Mouse (Mus musculus): ENCODE measurements at regions not wholly inside any gene's neighbourhood (a gene's known extent, or its start where the extent isn't known, plus 50 kb on each side); places are given as distances from the start of the nearest gene placed in this dataset.

DNA sequence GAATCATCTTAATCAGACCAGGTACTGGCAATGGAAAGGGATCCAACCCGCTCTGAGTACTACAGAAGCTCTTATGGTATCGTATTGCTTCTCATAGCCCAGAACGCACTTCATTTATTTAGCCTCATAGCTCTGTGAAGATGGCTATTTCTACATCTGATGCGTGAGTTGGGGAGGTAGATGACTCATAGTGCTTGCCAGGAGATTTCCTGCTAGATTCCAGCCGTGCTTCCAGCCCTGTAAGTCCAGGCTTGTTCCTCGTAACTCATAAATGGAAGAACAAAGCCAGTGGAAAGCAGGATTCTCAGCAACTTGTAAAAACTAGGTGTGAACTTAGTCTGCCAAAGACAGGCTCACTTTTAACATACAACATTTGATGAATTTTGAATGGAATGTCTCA is 86.0 kb upstream of the Cnr1 start:
- TF ChIP-seq POLR2A (IDR thresholded peaks at IDR 0.05; ENCODE audit: extremely low read depth, insufficient read depth, low read length), result no peak
- no peak for TF ChIP-seq CTCF (IDR thresholded peaks at IDR 0.05; ENCODE audit: extremely low read depth, insufficient read depth, low read length)

All from cortical plate, adult 2 months (tissue).